Mouse (Mus musculus): Measurements from ENCODE around the gene Farsb.

Gene Farsb

GRCm38 (mm10) chr1:78419593-78419992 is 69.1 kb downstream of the Farsb start:
- peak; percentile 55 for DNase-seq (ENCODE audit: low read depth)

GRCm38 (mm10) chr1:78417154-78417911 is 71.4 kb downstream of the Farsb start:
- no peak for DNase-seq (ENCODE audit: low read depth)

GRCm38 (mm10) chr1:78414421-78414820 is 74.3 kb downstream of the Farsb start:
- no peak for DNase-seq (ENCODE audit: low read depth)

GRCm38 (mm10) chr1:78412668-78413067 is 76.0 kb downstream of the Farsb start:
- no peak for DNase-seq (ENCODE audit: low read depth)

- no peak for DNase-seq (ENCODE audit: low read depth)
Observed at GRCm38 (mm10) chr1:78409396-78409795, 79.3 kb downstream of the Farsb start.

- no peak for DNase-seq (ENCODE audit: low read depth)
Observed at GRCm38 (mm10) chr1:78401413-78401812, 87.3 kb downstream of the Farsb start.

- DNase-seq (ENCODE audit: low read depth): no peak
Observed at GRCm38 (mm10) chr1:78399755-78400154, 88.9 kb downstream of the Farsb start.

GRCm38 (mm10) chr1:78396320-78396913 is 92.3 kb downstream of the Farsb start:
- no peak for DNase-seq (ENCODE audit: low read depth)

GRCm38 (mm10) chr1:78395737-78396136 is 93.0 kb downstream of the Farsb start:
- no peak for DNase-seq (ENCODE audit: low read depth)

- no peak for DNase-seq (ENCODE audit: low read depth)
Observed at GRCm38 (mm10) chr1:78395191-78395735, 93.4 kb downstream of the Farsb start.

GRCm38 (mm10) chr1:78388848-78389247 is 99.8 kb downstream of the Farsb start:
- no peak for DNase-seq (ENCODE audit: low read depth)

GRCm38 (mm10) chr1:78387854-78388253 is 100.8 kb downstream of the Farsb start:
- DNase-seq (ENCODE audit: low read depth): peak; percentile 8

- no peak for DNase-seq (ENCODE audit: low read depth)
Observed at GRCm38 (mm10) chr1:78380950-78381349, 107.7 kb downstream of the Farsb start.

- DNase-seq (ENCODE audit: low read depth): no peak
Observed at GRCm38 (mm10) chr1:78375058-78375457, 113.6 kb downstream of the Farsb start.

- DNase-seq (ENCODE audit: low read depth): no peak
Observed at GRCm38 (mm10) chr1:78373836-78374235, 114.9 kb downstream of the Farsb start.

- DNase-seq (ENCODE audit: low read depth): no peak
Observed at GRCm38 (mm10) chr1:78372316-78372715, 116.4 kb downstream of the Farsb start.

- no peak for DNase-seq (ENCODE audit: low read depth)
Observed at GRCm38 (mm10) chr1:78371569-78372236, 117.0 kb downstream of the Farsb start.

GRCm38 (mm10) chr1:78370121-78370520 is 118.6 kb downstream of the Farsb start:
- DNase-seq (ENCODE audit: low read depth): no peak
